Mouse (Mus musculus) lung, postnatal 14 days (tissue): Measurements from ENCODE around the gene Gm10591.
"Not testable (repeated sequence)": the region's sequence is repeated elsewhere in the genome, so short reads cannot be mapped to it uniquely, and the experiment has no call there.

Experiments
- DNase-seq: peaks from one replicate; pipeline ENCODE4 v3.0.0; 2021

Gm10591 gene

DNA sequence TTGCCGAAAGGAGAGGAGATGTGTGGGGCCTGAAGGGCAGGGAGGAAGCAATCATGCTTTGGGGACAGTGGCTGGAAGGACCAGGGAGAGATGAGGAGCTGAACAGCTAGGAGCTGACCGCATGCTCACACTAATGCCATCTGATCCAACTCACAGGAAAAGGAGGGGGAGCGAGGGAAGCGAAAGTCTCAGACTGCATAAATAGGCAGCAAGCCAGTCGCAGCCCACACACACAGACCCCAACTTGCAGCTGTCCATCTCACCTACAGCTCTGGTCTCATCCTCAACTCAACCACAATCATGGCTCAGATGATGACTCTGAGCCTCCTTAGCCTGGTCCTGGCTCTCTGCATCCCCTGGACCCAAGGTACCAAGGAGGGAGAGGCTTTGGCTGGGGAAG is at the start of gene Gm10591:
Gene Gm10591, plus strand, starts transcription at position 301 of the 400 bp plus-strand sequence.
- DNase-seq, result not testable (repeated sequence)

DNA sequence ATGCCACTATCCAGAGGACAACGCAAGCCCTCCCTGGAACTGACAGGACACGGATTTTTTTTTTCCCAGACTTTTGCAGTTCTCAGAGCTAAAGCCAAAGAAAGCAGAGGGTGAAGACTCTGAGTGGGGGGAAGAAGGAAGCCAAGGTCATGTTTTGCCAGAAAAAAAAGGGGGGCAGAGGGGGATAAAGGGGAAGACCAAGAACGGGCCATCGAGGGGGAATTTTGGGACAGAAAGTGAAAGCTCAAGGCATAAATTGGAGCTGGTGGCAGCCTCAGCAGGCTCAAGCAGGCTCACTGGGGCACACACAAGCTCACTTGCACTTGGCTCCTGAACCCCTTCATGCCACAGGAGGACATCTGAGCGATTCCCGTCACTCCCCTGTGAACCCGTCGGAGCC is 17.4 kb downstream of the Gm10591 start, which contains the start of gene Gm2564:
Gene Gm2564, plus strand, starts transcription at position 301 of the 400 bp plus-strand sequence.
- not testable (repeated sequence) for DNase-seq

DNA sequence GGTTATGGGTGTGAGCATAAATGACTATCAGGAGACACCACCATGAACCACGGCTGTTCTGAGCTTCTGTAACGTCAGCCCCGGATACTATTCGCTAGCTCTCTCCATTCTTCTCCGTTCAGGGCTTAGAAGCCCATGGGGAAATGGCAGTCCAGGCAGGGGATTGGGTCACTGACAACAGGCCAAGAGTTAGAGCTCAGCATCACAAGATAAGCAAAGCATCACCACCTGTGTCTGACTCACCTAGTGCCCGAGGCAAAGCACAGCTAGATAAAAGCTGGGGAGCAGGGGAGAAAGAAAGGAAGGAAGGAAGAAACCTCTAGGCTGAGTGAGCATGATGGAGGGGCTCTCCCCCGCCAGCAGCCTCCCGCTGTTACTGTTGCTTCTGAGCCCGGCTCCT is 43.0 kb downstream of the Gm10591 start, which contains the start of gene Ccl27b:
Gene Ccl27b, plus strand, starts transcription at position 301 of the 400 bp plus-strand sequence.
- not testable (repeated sequence) for DNase-seq

DNA sequence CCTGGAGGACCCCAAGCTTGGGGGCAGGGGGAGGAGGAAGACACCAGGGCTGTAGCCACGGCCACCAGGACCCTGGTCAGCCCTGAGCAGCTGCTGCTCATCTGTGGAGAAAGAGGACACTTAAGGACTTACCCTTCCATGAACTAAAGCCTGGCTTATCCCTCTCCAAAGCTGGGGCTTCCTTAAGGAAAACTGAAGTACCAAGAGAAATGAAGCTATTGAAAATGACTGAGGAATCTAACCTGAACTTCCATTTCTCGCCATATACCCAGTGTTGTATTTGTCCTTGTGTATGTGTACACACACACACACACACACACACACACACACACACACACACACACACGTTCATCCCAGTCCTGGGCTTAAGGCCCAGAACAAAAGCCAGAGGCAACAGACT is 49.8 kb downstream of the Gm10591 start, which contains the start of gene Il11ra2:
Gene Il11ra2, minus strand, starts transcription at position 101 of the 400 bp plus-strand sequence.
- not testable (repeated sequence) for DNase-seq
